Mouse (Mus musculus): ENCODE results near the gene Lrp5. TPM values are rescaled to one million over a fixed set of nuclear protein-coding genes. Genes with fewer than 3 reads are reported as not detected.

The Lrp5 gene
- polyA plus RNA-seq, 1 experiment from 2014 or later: 2.6 TPM

DNA sequence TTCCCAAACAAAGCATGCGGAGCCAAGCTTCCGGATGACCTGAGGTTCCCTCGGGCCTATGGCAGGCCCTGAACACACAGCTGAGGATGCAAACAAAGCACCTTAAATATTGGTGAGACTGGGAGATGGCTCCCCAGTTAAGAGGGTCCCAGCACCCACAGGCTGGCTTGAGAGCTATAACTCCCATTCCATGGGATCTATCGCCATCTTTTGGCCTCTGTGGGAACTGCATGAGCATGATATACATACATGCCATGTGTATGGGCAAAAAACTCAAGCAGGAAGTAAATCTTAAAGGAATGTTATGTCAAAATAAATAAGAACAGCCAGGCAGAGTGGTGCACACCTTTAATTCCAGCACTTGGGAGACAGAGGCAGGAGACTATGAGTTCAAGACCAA, 37.5 kb upstream of the Lrp5 start:
- H3K9ac ChIP-seq (ENCODE audit: low read length): no peak overlapping the region
- DNase-seq (ENCODE audit: low spot score): peak; percentile 57
- WGBS: 76% methylated on average over 4 of the region's 4 CpGs

DNA sequence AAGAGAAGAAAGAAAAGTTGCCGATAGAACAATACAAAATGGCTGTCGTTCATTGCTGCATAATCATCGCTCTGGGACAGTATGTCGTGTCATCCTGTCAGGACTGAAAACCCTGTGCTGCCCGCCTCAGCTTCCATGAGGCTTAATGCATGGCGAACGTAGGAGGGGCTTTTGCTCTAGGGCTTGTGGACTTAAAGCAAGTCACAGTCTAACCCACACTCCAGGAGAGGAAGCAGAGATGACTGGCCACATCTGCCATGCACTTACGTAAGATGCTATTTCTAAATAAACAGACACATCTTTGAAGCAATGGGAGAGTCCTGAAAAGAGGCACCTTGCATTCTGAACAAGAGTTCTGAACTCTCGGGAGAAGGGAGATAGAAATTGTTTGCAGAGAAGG, 36.8 kb upstream of the Lrp5 start:
- WGBS: 85% methylated on average over 9 of the region's 9 CpGs
- H3K27ac ChIP-seq (replicated peaks): no peak overlapping the region
- no peak for TF ChIP-seq EP300 (optimal IDR thresholded peaks at IDR 0.05)
- TF ChIP-seq CTCF (IDR thresholded peaks at IDR 0.05; ENCODE audit: low read depth): no peak
- no peaks in the 10 kb centered on the region for H3K27me3 ChIP-seq (ENCODE audit: control insufficient read depth, insufficient read depth, low read length)
- no peaks in the 10 kb centered on the region for H3K9me3 ChIP-seq (ENCODE audit: control insufficient read depth, low read length)
- H3K9ac ChIP-seq (ENCODE audit: low read length): no peak overlapping the region
- ATAC-seq (ENCODE audit: low FRiP score, low TSS enrichment) (no peak), DNase-seq (ENCODE audit: low spot score) (no peak)
- H3K4me2 ChIP-seq (replicated peaks; ENCODE audit: low read depth): no peak overlapping the region
- H3K4me3 ChIP-seq (ENCODE audit: low read depth, low read length): no peak overlapping the region
- H3K36me3 ChIP-seq (ENCODE audit: control insufficient read depth, insufficient read depth, low read length): no peaks in the 10 kb centered on the region
- no peaks in the 10 kb centered on the region for H3K4me1 ChIP-seq (replicated peaks; ENCODE audit: control insufficient read depth, insufficient read depth)

More for the DNA sequence above, 37.5 kb upstream of the Lrp5 start:
- Histone ChIP-seq H3K9me3 (ENCODE audit: control insufficient read depth, low read length) (no peaks in the 10 kb centered on the region), H3K4me3 (ENCODE audit: low read depth, low read length) (no peak overlapping the region), H3K36me3 (ENCODE audit: control insufficient read depth, insufficient read depth, low read length) (no peaks in the 10 kb centered on the region), H3K27ac (replicated peaks) (no peak overlapping the region), H3K4me1 (replicated peaks; ENCODE audit: control insufficient read depth, insufficient read depth) (no peaks in the 10 kb centered on the region), H3K4me2 (replicated peaks; ENCODE audit: low read depth) (no peak overlapping the region), H3K27me3 (ENCODE audit: control insufficient read depth, insufficient read depth, low read length) (no peaks in the 10 kb centered on the region)
- ATAC-seq (ENCODE audit: low FRiP score, low TSS enrichment): no peak
- TF ChIP-seq EP300 (optimal IDR thresholded peaks at IDR 0.05) (no peak), CTCF (IDR thresholded peaks at IDR 0.05; ENCODE audit: low read depth) (peak; percentile 76)

DNA sequence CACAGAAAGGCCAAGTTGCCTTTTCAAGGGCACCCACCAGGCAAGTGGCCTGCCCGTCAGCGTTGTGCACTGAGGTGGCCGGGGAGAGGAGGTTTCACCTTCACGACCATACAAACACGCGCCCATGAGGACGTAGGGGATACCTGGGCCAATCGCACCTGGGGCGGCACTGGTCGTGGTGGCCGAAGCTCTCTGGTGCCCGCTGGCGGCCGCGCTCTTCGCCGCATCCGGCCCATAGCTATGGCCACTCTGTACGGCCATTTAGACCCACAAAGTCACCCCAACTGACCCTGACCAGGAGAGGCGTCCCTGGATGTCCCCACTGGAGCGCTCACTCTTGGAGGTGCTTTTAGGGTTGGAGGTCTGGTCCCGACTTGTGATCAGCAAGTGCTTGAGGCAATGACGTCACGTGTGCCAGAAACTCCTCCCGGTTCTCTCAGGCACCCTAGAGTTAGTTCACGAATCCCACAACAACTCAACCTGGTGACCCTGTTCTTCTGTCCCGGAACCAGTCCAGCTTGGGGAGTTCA, 33.1 kb upstream of the Lrp5 start:
- peaks cover 13% of the 10 kb centered on the region; the same call in 1 of the 2 replicates for H3K36me3 ChIP-seq (ENCODE audit: control insufficient read depth, insufficient read depth, low read length)
- peak overlapping the region; percentile 63 for H3K27ac ChIP-seq (replicated peaks)
- H3K4me1 ChIP-seq (replicated peaks; ENCODE audit: control insufficient read depth, insufficient read depth): no peaks in the 10 kb centered on the region
- no peak for TF ChIP-seq EP300 (optimal IDR thresholded peaks at IDR 0.05)
- peak; percentile 69 for TF ChIP-seq CTCF (IDR thresholded peaks at IDR 0.05; ENCODE audit: low read depth)
- no peaks in the 10 kb centered on the region for H3K9me3 ChIP-seq (ENCODE audit: control insufficient read depth, low read length)
- DNase-seq (ENCODE audit: low spot score) (peak; percentile 90), ATAC-seq (ENCODE audit: low FRiP score, low TSS enrichment) (peak; percentile 90)
- peak overlapping the region; percentile 42 for H3K4me3 ChIP-seq (ENCODE audit: low read depth, low read length)
- H3K4me2 ChIP-seq (replicated peaks; ENCODE audit: low read depth): peak overlapping the region; percentile 85
- H3K27me3 ChIP-seq (ENCODE audit: control insufficient read depth, insufficient read depth, low read length): no peaks in the 10 kb centered on the region
- peak overlapping the region; percentile 52; the same call in 1 of the 2 replicates for H3K9ac ChIP-seq (ENCODE audit: low read length)
- 2% methylated on average over 27 of the region's 27 CpGs for WGBS

DNA sequence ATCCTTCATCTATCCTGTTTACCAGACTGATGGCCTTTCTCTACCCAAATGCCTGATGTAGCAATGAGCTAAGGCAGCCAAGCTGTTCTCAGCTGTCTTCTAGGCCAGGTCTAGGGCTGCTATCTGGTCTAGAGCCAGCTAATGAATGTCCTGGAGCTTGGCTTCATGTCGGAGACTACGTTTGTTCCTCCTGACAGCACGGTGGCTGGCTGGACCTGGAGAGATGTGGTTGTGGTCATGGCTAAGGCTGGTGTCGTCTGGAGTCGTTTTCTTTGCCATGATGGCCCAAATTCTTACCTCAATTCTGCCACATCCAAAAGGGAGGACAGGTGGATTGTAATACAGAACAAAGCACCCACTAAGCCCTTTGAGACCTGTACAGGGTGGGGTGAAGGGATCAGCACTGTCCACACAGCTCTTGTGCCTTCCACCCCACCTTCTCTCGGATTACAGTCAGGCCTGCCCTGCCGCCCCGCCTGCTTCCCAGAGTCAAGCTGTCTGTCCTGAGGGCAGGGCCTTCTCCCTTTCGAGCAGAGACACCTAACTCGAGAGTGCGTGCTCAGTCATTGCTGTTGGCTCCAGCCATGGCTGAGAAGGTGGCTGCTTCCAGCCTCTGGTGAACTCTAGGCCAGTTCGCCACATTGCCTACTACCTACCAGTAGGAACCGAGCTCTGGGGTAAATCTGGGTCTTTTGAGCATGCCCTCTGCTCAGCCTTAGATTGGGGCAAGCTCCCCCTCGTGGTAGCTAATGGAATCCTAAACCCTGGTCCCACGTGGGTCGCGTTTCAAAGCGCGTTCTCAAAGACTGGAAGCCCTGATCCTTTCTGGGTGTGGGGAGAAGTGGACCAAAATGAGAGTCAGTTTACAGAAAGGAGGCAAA, 32.4 kb upstream of the Lrp5 start:
- peak; percentile 73 for ATAC-seq (ENCODE audit: low FRiP score, low TSS enrichment)
- H3K4me1 ChIP-seq (replicated peaks; ENCODE audit: control insufficient read depth, insufficient read depth): no peaks in the 10 kb centered on the region
- H3K36me3 ChIP-seq (ENCODE audit: control insufficient read depth, insufficient read depth, low read length): peaks cover 13% of the 10 kb centered on the region; the same call in 1 of the 2 replicates
- no peaks in the 10 kb centered on the region for H3K9me3 ChIP-seq (ENCODE audit: control insufficient read depth, low read length)
- TF ChIP-seq CTCF (IDR thresholded peaks at IDR 0.05; ENCODE audit: low read depth) (peak; percentile 76), EP300 (optimal IDR thresholded peaks at IDR 0.05) (no peak)
- peak; percentile 84 for DNase-seq (ENCODE audit: low spot score)
- 31% methylated on average over 19 of the region's 19 CpGs for WGBS
- H3K27me3 ChIP-seq (ENCODE audit: control insufficient read depth, insufficient read depth, low read length): no peaks in the 10 kb centered on the region
- H3K9ac ChIP-seq (ENCODE audit: low read length): peak overlapping the region; percentile 52; the same call in 1 of the 2 replicates
- H3K27ac ChIP-seq (replicated peaks): peak overlapping the region; percentile 63
- H3K4me2 ChIP-seq (replicated peaks; ENCODE audit: low read depth): peak overlapping the region; percentile 85
- H3K4me3 ChIP-seq (ENCODE audit: low read depth, low read length): peak overlapping the region; percentile 42

DNA sequence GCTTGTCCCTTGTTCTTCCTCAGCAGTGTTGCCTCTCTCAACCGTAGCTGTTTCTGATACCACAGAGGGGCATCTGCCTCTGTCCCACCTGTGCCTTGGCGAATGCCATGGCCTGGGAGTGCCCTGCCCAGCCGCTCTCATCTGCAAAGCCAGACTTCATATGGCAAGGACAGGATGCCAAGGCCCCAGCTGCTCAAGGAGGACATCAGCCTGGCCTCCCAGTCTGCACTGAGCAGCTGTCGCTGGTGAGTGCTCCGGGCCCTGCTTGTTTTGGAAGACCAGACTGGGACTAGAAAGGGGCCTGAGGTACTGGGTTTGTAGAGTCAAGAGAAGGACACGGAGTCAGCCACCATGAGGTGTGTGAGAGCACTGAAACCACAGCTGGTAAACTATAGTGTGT, 28.0 kb upstream of the Lrp5 start:
- 93% methylated on average over 6 of the region's 6 CpGs for WGBS
- no peak for TF ChIP-seq EP300 (optimal IDR thresholded peaks at IDR 0.05)
- TF ChIP-seq CTCF (IDR thresholded peaks at IDR 0.05; ENCODE audit: low read depth): no peak
- no peak for ATAC-seq (ENCODE audit: low FRiP score, low TSS enrichment)

DNA sequence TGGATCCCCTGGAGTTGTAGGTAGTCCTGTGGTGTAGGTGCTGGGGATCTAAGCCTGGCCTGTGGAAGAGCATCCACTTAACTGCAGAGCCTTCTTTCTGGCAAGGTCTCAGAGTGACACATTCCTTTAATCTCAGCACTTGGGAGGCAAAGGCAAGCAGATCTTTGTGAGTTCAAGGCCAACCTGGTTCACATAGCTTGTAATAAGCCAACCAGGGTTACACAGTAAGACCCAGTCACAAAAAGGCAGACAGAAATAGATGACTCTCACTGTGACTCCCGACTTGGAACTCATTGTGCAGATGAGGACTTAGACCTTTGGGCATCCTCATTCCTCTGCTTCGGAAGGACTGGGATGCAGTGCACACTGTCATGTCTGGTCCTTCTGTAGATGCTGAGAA, 24.1 kb upstream of the Lrp5 start:
- no peak overlapping the region for H3K4me3 ChIP-seq (ENCODE audit: low read depth, low read length)
- TF ChIP-seq EP300 (optimal IDR thresholded peaks at IDR 0.05) (no peak), CTCF (IDR thresholded peaks at IDR 0.05; ENCODE audit: low read depth) (no peak)
- no peak overlapping the region for H3K4me2 ChIP-seq (replicated peaks; ENCODE audit: low read depth)
- H3K36me3 ChIP-seq (ENCODE audit: control insufficient read depth, insufficient read depth, low read length): peaks cover 3% of the 10 kb centered on the region; the same call in 1 of the 2 replicates
- no peak overlapping the region for H3K9ac ChIP-seq (ENCODE audit: low read length)
- DNase-seq (ENCODE audit: low spot score): no peak
- WGBS: 95% methylated on average over 2 of the region's 2 CpGs
- no peak for ATAC-seq (ENCODE audit: low FRiP score, low TSS enrichment)
- no peak overlapping the region for H3K27ac ChIP-seq (replicated peaks)
- H3K9me3 ChIP-seq (ENCODE audit: control insufficient read depth, low read length): no peaks in the 10 kb centered on the region
- H3K4me1 ChIP-seq (replicated peaks; ENCODE audit: control insufficient read depth, insufficient read depth): peaks cover 3% of the 10 kb centered on the region; the same call in 1 of the 2 replicates
- no peaks in the 10 kb centered on the region for H3K27me3 ChIP-seq (ENCODE audit: control insufficient read depth, insufficient read depth, low read length)

More for the DNA sequence above, 28.0 kb upstream of the Lrp5 start:
- Histone ChIP-seq H3K27ac (replicated peaks) (no peak overlapping the region), H3K9ac (ENCODE audit: low read length) (no peak overlapping the region), H3K36me3 (ENCODE audit: control insufficient read depth, insufficient read depth, low read length) (peaks cover 13% of the 10 kb centered on the region; the same call in 1 of the 2 replicates), H3K4me1 (replicated peaks; ENCODE audit: control insufficient read depth, insufficient read depth) (no peaks in the 10 kb centered on the region), H3K4me2 (replicated peaks; ENCODE audit: low read depth) (no peak overlapping the region), H3K27me3 (ENCODE audit: control insufficient read depth, insufficient read depth, low read length) (no peaks in the 10 kb centered on the region), H3K4me3 (ENCODE audit: low read depth, low read length) (no peak overlapping the region), H3K9me3 (ENCODE audit: control insufficient read depth, low read length) (no peaks in the 10 kb centered on the region)
- DNase-seq (ENCODE audit: low spot score): no peak
